Mouse (Mus musculus): ENCODE measurements around the gene Selenoo. TPM values are rescaled to one million over a fixed set of nuclear protein-coding genes. Genes with fewer than 3 reads are reported as not detected.

The Selenoo gene
- total RNA-seq, 2 experiments from 2014 or later = 30.7 to 35.0 TPM

DNA sequence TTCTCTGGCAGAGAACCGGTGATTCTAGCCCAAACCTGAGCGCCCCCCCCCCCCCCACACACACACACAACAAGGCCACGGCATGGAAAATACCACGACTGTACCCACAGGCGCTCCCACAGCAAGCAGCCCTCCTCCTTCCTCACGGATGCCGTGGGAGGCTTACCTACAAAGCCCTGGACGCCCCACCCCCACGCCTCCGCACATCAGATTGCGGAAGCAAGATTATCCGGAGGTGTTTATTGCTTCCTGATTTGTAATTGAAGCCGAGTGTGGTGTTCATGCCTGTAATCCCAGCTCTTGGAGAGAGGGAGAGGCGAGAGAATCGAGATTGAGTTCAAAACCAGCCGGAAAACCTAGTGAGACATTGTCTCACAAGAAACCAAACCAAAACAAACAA, 58.1 kb downstream of the Selenoo start:
- DNase-seq (ENCODE audit: low spot score in 2 of 2) = no peak

DNA sequence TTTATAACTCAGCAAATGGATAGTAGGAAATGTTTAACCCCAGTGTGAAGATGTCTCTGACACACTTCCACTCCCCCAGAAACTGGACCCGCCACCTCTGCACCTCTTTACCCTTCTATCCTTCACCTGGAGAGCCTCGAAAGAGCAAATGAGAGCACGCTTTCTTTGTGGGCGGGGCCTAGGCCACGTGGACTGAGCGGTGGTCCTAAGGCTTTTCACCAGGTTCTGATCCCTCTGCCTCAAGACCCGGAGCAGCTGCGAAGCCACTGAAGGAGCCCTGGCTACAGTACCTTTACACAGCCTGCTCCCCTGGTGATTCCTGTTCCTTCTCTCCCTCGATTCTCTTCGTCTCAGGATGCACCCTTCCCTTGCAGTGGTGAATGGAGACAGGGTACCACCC, 58.6 kb downstream of the Selenoo start:
- DNase-seq (ENCODE audit: low spot score in 2 of 2) = no peak

DNA sequence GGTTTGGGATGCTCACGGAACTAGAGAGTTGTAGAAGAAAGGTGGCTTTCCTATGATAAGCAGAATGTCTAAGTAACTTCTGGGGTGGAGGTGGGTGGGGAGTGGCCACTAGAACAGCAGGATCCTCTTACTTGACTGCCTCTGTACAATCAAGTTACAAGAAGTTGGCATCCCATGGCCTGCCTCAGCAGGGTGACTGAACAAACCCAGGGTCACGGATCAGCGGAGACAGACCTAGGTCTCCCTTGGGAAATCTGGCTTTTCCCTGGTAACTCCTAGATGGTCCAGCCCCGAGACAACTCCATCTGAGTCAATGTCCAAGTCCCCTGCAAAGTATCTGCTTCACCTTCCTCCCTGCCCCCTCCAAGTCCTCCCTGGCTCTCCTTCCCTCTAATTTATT, 59.0 kb downstream of the Selenoo start:
- no peak for DNase-seq (ENCODE audit: low spot score in 2 of 2)

DNA sequence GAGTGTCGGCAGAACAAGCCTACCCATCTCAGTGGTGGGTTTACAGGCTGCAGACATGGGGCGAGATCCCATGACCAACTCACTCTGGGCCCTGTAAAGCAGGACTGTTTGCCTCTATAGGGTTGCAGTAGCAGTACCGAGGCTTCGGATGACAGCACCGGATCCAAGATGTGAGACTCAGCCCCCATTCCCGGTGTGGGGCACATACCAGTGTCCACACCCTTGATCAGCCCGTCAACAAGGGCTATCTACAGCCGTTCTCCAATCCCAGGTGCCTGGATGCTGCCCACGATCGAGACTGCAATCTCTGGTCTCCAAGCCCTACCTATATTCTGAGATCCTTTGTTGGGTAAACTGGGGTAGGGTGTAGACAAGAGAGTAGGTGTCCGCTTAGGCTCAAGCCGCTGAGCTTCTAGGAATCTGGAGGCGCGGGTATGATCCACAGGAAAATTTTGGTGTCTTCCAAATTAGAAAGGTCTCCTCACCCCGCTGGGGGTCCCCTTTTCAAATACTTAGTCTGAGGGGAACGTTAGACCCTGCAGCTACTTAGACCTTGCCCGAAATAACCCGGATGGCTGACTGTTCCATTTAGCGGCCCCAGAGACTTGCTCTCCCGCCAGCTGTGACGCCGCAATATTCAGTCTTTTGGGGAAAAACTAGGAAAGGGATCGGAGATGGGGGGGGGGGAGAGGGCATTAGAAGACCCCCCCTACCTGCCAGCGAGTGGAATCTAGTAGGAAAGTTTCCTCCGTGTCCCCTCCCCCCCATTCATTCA, 59.8 kb downstream of the Selenoo start:
- no peak for DNase-seq (ENCODE audit: low spot score in 2 of 2)

DNA sequence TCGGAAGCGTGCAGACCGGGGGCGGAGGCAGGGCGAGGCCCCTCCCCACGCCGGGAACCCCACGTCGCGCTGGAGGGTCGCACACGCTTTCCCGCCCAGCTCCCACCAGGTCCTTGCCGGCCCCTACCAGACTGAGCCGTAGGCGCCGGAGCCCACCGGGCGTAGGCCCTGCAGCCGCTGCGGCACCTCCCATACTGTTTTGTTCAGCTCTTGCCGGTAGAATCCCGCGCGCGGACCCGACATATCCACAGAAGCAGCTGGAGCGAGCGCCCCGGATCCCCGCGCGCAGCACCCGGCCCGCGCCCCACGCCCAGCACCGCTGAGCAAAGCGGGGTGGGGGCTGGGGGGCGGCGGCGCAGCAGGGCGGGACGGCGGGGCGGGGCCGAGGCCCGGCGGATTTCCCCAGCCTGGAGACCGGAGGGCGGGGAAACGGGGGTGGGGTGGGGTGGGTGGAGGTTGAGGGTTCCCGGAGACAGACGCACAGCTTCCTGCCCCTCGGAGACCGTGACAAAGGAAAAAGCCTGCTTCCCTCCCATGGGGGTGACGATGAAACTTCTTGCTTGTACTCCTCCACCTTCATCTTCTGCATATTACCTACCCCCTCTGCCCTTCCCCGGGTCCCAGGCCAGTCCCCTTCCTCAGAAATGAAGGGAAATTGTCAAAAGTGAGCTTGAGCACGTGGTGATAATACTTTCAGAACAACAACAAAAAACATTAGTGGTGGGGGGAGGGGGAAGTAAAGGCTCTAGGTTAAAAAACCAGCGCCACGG, 60.6 kb downstream of the Selenoo start, which contains the start of gene Mapk11:
TSS of gene Mapk11 (minus strand) at position 358 of the 770 bp plus-strand sequence.
- DNase-seq (ENCODE audit: low spot score in 2 of 2) = no peak

Other genes with a start within 250 kb of the Selenoo start
- 10 to 100 TPM; 45.9 to 48.8 TPM for gene Pim3, start 226.9 kb upstream of the Selenoo start, total RNA-seq (2021)
- under 1 TPM in 1 of 2 experiments, not detected in 1; 0.28 TPM for gene Ttll8, start 134.7 kb upstream of the Selenoo start, total RNA-seq (2021)
- under 1 TPM in 1 of 2 experiments, not detected in 1; 0.17 TPM for gene Mlc1, start 110.1 kb upstream of the Selenoo start, total RNA-seq (2021)
- under 1 TPM in 1 of 2 experiments, not detected in 1; 0.53 TPM for gene Mov10l1, start 106.2 kb upstream of the Selenoo start, total RNA-seq (2021)
- gene Panx2, start 29.4 kb upstream of the Selenoo start, total RNA-seq (2021) = 1 to 10 TPM; 3.4 to 3.5 TPM
- 10 to 100 TPM; 45.5 to 45.6 TPM for gene Trabd, start 14.0 kb upstream of the Selenoo start, total RNA-seq (2021)
- 10 to 100 TPM; 20.1 to 24.8 TPM for gene Tubgcp6, start 34.0 kb downstream of the Selenoo start, total RNA-seq (2021)
- gene Hdac10, start 39.6 kb downstream of the Selenoo start, total RNA-seq (2021) = 10 to 100 TPM; 19.8 TPM
- gene Mapk12, start 51.6 kb downstream of the Selenoo start, total RNA-seq (2021) = 10 to 100 TPM; 13.9 to 16.2 TPM
- gene Mapk11, start 60.5 kb downstream of the Selenoo start, total RNA-seq (2021) = 1 to 10 TPM; 6.9 to 8.6 TPM
- gene Plxnb2, start 91.7 kb downstream of the Selenoo start, total RNA-seq (2021) = 100 to 1,000 TPM; 167 to 207 TPM
- gene Dennd6b, start 107.4 kb downstream of the Selenoo start, total RNA-seq (2021) = 10 to 100 TPM; 11.5 to 13.0 TPM
- 10 to 100 TPM; 53.8 to 57.6 TPM for gene Ppp6r2, start 122.5 kb downstream of the Selenoo start, total RNA-seq (2021)
- 100 to 1,000 TPM; 108 to 111 TPM for gene Sbf1, start 226.2 kb downstream of the Selenoo start, total RNA-seq (2021)
- under 1 TPM in 1 of 2 experiments, not detected in 1; 0.53 TPM for gene Adm2, start 233.6 kb downstream of the Selenoo start, total RNA-seq (2021)
- gene Miox, start 245.3 kb downstream of the Selenoo start, total RNA-seq (2021) = 10 to 100 TPM in 1 of 2 experiments, 1 to 10 TPM in 1; 6.0 to 90.1 TPM

Measured in adrenal gland, postnatal 4 days (tissue).